In genomic region chr5:116744389-116744788, GRCm38 (mm10) we compare ENCODE assay signal across 10 mouse cellular contexts.
DNase-seq lines count a peak whose midpoint lies in the region; ATAC-seq and TF ChIP-seq lines count a peak whose summit lies in the region.
"Had no signal": no experiment of that assay in that cellular context is flagged by ENCODE, and none has a peak within 500 bp of the region (broad histone marks: within the 10 kb centered on the region; RNA-seq: fewer than 3 reads in every experiment).

No protein-coding gene starts in this region.

- TF ChIP-seq CTCF in stomach, postnatal 0 days (IDR thresholded peaks at IDR 0.05; ENCODE audit: low read depth) = peak; percentile 27; the same call in 1 of the 2 replicates

- no peak overlapping the region for H3K9ac ChIP-seq in forebrain, embryonic 14.5 days (ENCODE audit: low read length)
- no peak overlapping the region for H3K9ac ChIP-seq in forebrain, embryonic 12.5 days
- no peak overlapping the region for H3K9ac ChIP-seq in midbrain, embryonic 14.5 days (replicated peaks; ENCODE audit: low read length)
- H3K9ac ChIP-seq in midbrain, embryonic 13.5 days (replicated peaks) = no peak overlapping the region
- no peak overlapping the region for H3K9ac ChIP-seq in embryonic facial prominence, embryonic 11.5 days (replicated peaks; ENCODE audit: low read length)
- no peak overlapping the region for H3K9ac ChIP-seq in stomach, postnatal 0 days (ENCODE audit: low read length)
- H3K9ac ChIP-seq in liver, embryonic 11.5 days (ENCODE audit: low read depth, low read length) = no peak overlapping the region

- peaks cover 3% of the 10 kb centered on the region for H3K4me1 ChIP-seq in forebrain, embryonic 14.5 days (ENCODE audit: control insufficient read depth, insufficient read depth, low read length)
- 0 out of 2 replicates have a peak, but pooled peaks cover 3% of the 10 kb centered on the region for H3K4me1 ChIP-seq in forebrain, embryonic 12.5 days
- no peaks in the 10 kb centered on the region for H3K4me1 ChIP-seq in midbrain, embryonic 14.5 days (ENCODE audit: control insufficient read depth, insufficient read depth, low read length)
- H3K4me1 ChIP-seq in midbrain, embryonic 13.5 days (replicated peaks) = no peaks in the 10 kb centered on the region
- H3K4me1 ChIP-seq in embryonic facial prominence, embryonic 11.5 days (ENCODE audit: control insufficient read depth, insufficient read depth, low read length) = no peaks in the 10 kb centered on the region
- no peaks in the 10 kb centered on the region for H3K4me1 ChIP-seq in stomach, postnatal 0 days (replicated peaks; ENCODE audit: control insufficient read depth, insufficient read depth)
- H3K4me1 ChIP-seq in liver, embryonic 11.5 days (replicated peaks; ENCODE audit: control insufficient read depth, insufficient read depth, low read length) = no peaks in the 10 kb centered on the region

- TF ChIP-seq EP300 in stomach, postnatal 0 days (optimal IDR thresholded peaks at IDR 0.05) = no peak

- peak; percentile 68 for DNase-seq in forebrain, embryonic 14.5 days (ENCODE audit: low spot score)
- DNase-seq in midbrain, embryonic 14.5 days = peak; percentile 28
- peak; percentile 21 for DNase-seq in embryonic facial prominence, embryonic 11.5 days (ENCODE audit: low spot score)
- DNase-seq in stomach, postnatal 0 days (ENCODE audit: low spot score) = peak; percentile 16
- no peak for DNase-seq in liver, embryonic 11.5 days (ENCODE audit: low spot score)
- no peak for DNase-seq in gastrocnemius, postnatal 10 days
- DNase-seq: heart, postnatal 4 days had no signal

- no peak overlapping the region for H3K4me2 ChIP-seq in forebrain, embryonic 14.5 days (ENCODE audit: low read length)
- H3K4me2 ChIP-seq in forebrain, embryonic 12.5 days = no peak overlapping the region
- H3K4me2 ChIP-seq in midbrain, embryonic 14.5 days (ENCODE audit: low read length) = no peak overlapping the region
- H3K4me2 ChIP-seq in midbrain, embryonic 13.5 days (replicated peaks) = no peak overlapping the region
- no peak overlapping the region for H3K4me2 ChIP-seq in embryonic facial prominence, embryonic 11.5 days (ENCODE audit: low read depth, low read length)
- H3K4me2 ChIP-seq in stomach, postnatal 0 days (replicated peaks; ENCODE audit: low read depth) = no peak overlapping the region
- no peak overlapping the region for H3K4me2 ChIP-seq in liver, embryonic 11.5 days

- no peak overlapping the region for H3K27ac ChIP-seq in forebrain, embryonic 14.5 days (ENCODE audit: low read depth, low read length)
- H3K27ac ChIP-seq in forebrain, embryonic 12.5 days = no peak overlapping the region
- no peak overlapping the region for H3K27ac ChIP-seq in midbrain, embryonic 14.5 days (replicated peaks; ENCODE audit: low read depth, low read length)
- no peak overlapping the region for H3K27ac ChIP-seq in midbrain, embryonic 13.5 days
- no peak overlapping the region for H3K27ac ChIP-seq in embryonic facial prominence, embryonic 11.5 days (replicated peaks; ENCODE audit: low read depth, low read length)
- H3K27ac ChIP-seq in stomach, postnatal 0 days (replicated peaks) = no peak overlapping the region
- H3K27ac ChIP-seq in liver, embryonic 11.5 days (ENCODE audit: low read depth, low read length) = no peak overlapping the region

- ATAC-seq in forebrain, embryonic 14.5 days = 0 out of 2 replicates have a peak, but pooled peaks have one; percentile 32
- ATAC-seq in forebrain, embryonic 12.5 days (ENCODE audit: low FRiP score) = no peak
- ATAC-seq in midbrain, embryonic 14.5 days (ENCODE audit: low FRiP score, low TSS enrichment) = no peak
- no peak for ATAC-seq in midbrain, embryonic 13.5 days
- ATAC-seq in embryonic facial prominence, embryonic 11.5 days (replicated peaks; ENCODE audit: insufficient number of reproducible peaks, low FRiP score, low TSS enrichment, low read depth) = no peak
- ATAC-seq in stomach, postnatal 0 days (ENCODE audit: low FRiP score, low TSS enrichment) = no peak
- no peak for ATAC-seq in liver, embryonic 11.5 days (replicated peaks; ENCODE audit: low FRiP score)
- ATAC-seq: forebrain, embryonic 16.5 days had no signal

- H3K27me3 ChIP-seq in forebrain, embryonic 14.5 days (replicated peaks; ENCODE audit: control insufficient read depth, insufficient read depth, low read length) = no peaks in the 10 kb centered on the region
- H3K27me3 ChIP-seq in forebrain, embryonic 12.5 days = no peaks in the 10 kb centered on the region
- no peaks in the 10 kb centered on the region for H3K27me3 ChIP-seq in midbrain, embryonic 14.5 days (ENCODE audit: control insufficient read depth, insufficient read depth, low read length)
- H3K27me3 ChIP-seq in midbrain, embryonic 13.5 days = no peaks in the 10 kb centered on the region
- no peaks in the 10 kb centered on the region for H3K27me3 ChIP-seq in embryonic facial prominence, embryonic 11.5 days (ENCODE audit: control insufficient read depth, insufficient read depth, low read length)
- no peaks in the 10 kb centered on the region for H3K27me3 ChIP-seq in stomach, postnatal 0 days (ENCODE audit: control insufficient read depth, insufficient read depth, low read length)
- H3K27me3 ChIP-seq in liver, embryonic 11.5 days (replicated peaks; ENCODE audit: control insufficient read depth, insufficient read depth, low read length) = no peaks in the 10 kb centered on the region

- H3K9me3 ChIP-seq in forebrain, embryonic 14.5 days (replicated peaks; ENCODE audit: control insufficient read depth, low read length) = no peaks in the 10 kb centered on the region
- H3K9me3 ChIP-seq in forebrain, embryonic 12.5 days = no peaks in the 10 kb centered on the region
- H3K9me3 ChIP-seq in midbrain, embryonic 14.5 days (ENCODE audit: control insufficient read depth, low read length) = no peaks in the 10 kb centered on the region
- H3K9me3 ChIP-seq in midbrain, embryonic 13.5 days = no peaks in the 10 kb centered on the region
- H3K9me3 ChIP-seq in embryonic facial prominence, embryonic 11.5 days (replicated peaks; ENCODE audit: control insufficient read depth, low read length) = no peaks in the 10 kb centered on the region
- no peaks in the 10 kb centered on the region for H3K9me3 ChIP-seq in stomach, postnatal 0 days (ENCODE audit: control insufficient read depth, low read length)
- no peaks in the 10 kb centered on the region for H3K9me3 ChIP-seq in liver, embryonic 11.5 days (ENCODE audit: control insufficient read depth, low read length)

- H3K4me3 ChIP-seq in forebrain, embryonic 14.5 days (ENCODE audit: low read depth, low read length) = no peak overlapping the region
- no peak overlapping the region for H3K4me3 ChIP-seq in forebrain, embryonic 12.5 days (replicated peaks)
- no peak overlapping the region for H3K4me3 ChIP-seq in midbrain, embryonic 14.5 days (replicated peaks; ENCODE audit: low read depth, low read length)
- H3K4me3 ChIP-seq in midbrain, embryonic 13.5 days (replicated peaks) = no peak overlapping the region
- no peak overlapping the region for H3K4me3 ChIP-seq in embryonic facial prominence, embryonic 11.5 days (ENCODE audit: low read depth, low read length)
- no peak overlapping the region for H3K4me3 ChIP-seq in stomach, postnatal 0 days (ENCODE audit: low read depth, low read length)
- H3K4me3 ChIP-seq in liver, embryonic 11.5 days (ENCODE audit: low read depth, low read length) = no peak overlapping the region

- H3K36me3 ChIP-seq in forebrain, embryonic 14.5 days (ENCODE audit: control insufficient read depth, insufficient read depth, low read length) = no peaks in the 10 kb centered on the region
- H3K36me3 ChIP-seq in forebrain, embryonic 12.5 days (replicated peaks) = no peaks in the 10 kb centered on the region
- H3K36me3 ChIP-seq in midbrain, embryonic 14.5 days (ENCODE audit: control insufficient read depth, insufficient read depth, low read length) = no peaks in the 10 kb centered on the region
- no peaks in the 10 kb centered on the region for H3K36me3 ChIP-seq in midbrain, embryonic 13.5 days
- H3K36me3 ChIP-seq in embryonic facial prominence, embryonic 11.5 days (replicated peaks; ENCODE audit: control insufficient read depth, insufficient read depth, low read depth, low read length) = no peaks in the 10 kb centered on the region
- H3K36me3 ChIP-seq in stomach, postnatal 0 days (ENCODE audit: control insufficient read depth, insufficient read depth, low read length) = no peaks in the 10 kb centered on the region
- no peaks in the 10 kb centered on the region for H3K36me3 ChIP-seq in liver, embryonic 11.5 days (ENCODE audit: control insufficient read depth, insufficient read depth, low read length)

- WGBS in forebrain, embryonic 14.5 days = 47% methylated on average over 10 of the region's 10 CpGs
- 70% methylated on average over 10 of the region's 10 CpGs for WGBS in forebrain, embryonic 12.5 days
- WGBS in midbrain, embryonic 14.5 days = 64% methylated on average over 10 of the region's 10 CpGs
- WGBS in midbrain, embryonic 13.5 days = 64% methylated on average over 10 of the region's 10 CpGs
- WGBS in embryonic facial prominence, embryonic 11.5 days = 63% methylated on average over 10 of the region's 10 CpGs
- 18% methylated on average over 10 of the region's 10 CpGs for WGBS in stomach, postnatal 0 days
- 53% methylated on average over 10 of the region's 10 CpGs for WGBS in liver, embryonic 11.5 days

Comparison
In these comparisons a context has a peak if more than half of its experiments do, and no peak if none do; other contexts are left out.
1. DNase-seq: peak in forebrain, embryonic 14.5 days (single experiment), midbrain, embryonic 14.5 days (single experiment), embryonic facial prominence, embryonic 11.5 days (single experiment) and stomach, postnatal 0 days (single experiment); none in liver, embryonic 11.5 days (single experiment) and gastrocnemius, postnatal 10 days (single experiment).